Mouse (Mus musculus): ENCODE measurements around the gene Pax6.

DNA sequence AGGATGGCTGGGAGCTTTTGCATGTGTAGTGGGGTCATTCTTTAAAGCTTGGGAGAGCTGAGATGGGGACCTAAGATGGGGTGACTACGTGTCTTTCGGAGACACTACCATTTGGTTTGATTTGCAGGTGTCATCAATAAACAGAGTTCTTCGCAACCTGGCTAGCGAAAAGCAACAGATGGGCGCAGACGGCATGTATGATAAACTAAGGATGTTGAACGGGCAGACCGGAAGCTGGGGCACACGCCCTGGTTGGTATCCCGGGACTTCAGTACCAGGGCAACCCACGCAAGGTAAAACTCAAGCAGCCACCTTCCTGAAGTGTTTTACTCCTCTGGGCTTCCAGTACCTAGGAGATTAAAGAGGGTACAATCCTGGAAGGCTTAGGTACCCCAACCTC lies 17.0 kb downstream of the Pax6 start:
- TF ChIP-seq CTCF (IDR thresholded peaks at IDR 0.05; ENCODE audit: control insufficient read depth, insufficient read depth, insufficient read length) (no peak), MAX (IDR thresholded peaks at IDR 0.05) (no peak), CEBPB (IDR thresholded peaks at IDR 0.05; ENCODE audit: low read depth) (no peak), USF1 (IDR thresholded peaks at IDR 0.05; ENCODE audit: low read depth) (no peak), MYOD1 (IDR thresholded peaks at IDR 0.05; ENCODE audit: control insufficient read depth, insufficient read length, low read depth) (no peak), FOSL1 (IDR thresholded peaks at IDR 0.05; ENCODE audit: insufficient read depth, low read length, poor library complexity, severe bottlenecking) (no peak)

Measured in C2C12 (cell line).